Mouse (Mus musculus): ENCODE measurements around the gene Mybl2. TPM values are rescaled to one million over a fixed set of nuclear protein-coding genes. Genes with fewer than 3 reads are reported as not detected.
A peak's percentile ranks its signal among the peaks of the same experiment; 100 is the strongest.
"Not testable (repeated sequence)": the region's sequence is repeated elsewhere in the genome, so short reads cannot be mapped to it uniquely, and the experiment has no call there.

The Mybl2 gene
- polyA plus RNA-seq, 1 experiment from 2014 or later = 5.3 TPM

DNA sequence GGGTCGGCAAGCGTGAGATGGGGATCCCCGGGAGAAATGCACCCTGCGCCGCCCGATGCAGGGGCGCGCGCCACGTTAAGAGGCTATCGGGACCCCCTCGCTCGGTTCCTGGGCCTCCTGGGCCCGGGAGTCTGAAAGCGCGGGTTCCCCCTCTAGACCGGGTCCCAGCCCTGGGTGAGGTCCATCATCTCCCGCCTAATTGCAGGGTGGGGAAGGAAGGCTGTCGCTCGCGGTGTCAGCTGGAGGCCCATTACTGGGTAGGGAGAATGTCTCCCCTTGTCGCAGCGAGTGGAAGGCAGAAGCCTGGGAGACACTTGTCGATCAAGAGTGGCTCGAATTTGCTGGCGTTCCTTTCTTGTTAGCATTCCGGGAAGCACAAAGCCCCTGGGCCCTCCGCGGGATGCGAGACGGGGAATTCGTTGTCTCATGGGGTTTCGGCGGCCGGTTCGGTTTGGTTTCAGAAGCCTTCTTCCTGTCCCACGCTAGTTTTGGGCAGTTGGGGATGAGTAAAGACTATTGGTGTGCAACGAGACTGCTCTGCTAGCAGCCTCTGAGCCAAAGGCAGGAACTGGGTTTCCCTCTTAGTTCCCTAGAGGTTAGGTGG lies 506 bp downstream of the Mybl2 start:
- Histone ChIP-seq H3K9ac (ENCODE audit: low read length) (peak overlapping the region; percentile 56), H3K4me2 (replicated peaks; ENCODE audit: low read depth) (peak overlapping the region; percentile 100), H3K9me3 (ENCODE audit: control insufficient read depth, low read length) (no peaks in the 10 kb centered on the region), H3K27ac (replicated peaks) (no peak overlapping the region), H3K36me3 (ENCODE audit: control insufficient read depth, insufficient read depth, low read length) (no peaks in the 10 kb centered on the region), H3K4me3 (ENCODE audit: low read depth, low read length) (peak overlapping the region; percentile 62), H3K4me1 (replicated peaks; ENCODE audit: control insufficient read depth, insufficient read depth) (peaks cover 4% of the 10 kb centered on the region), H3K27me3 (ENCODE audit: control insufficient read depth, insufficient read depth, low read length) (no peaks in the 10 kb centered on the region)
- TF ChIP-seq CTCF (IDR thresholded peaks at IDR 0.05; ENCODE audit: low read depth) = no peak
- no peak for TF ChIP-seq EP300 (optimal IDR thresholded peaks at IDR 0.05)
- under 1% methylated on average over 37 of the region's 38 CpGs for WGBS
- peak; percentile 25 for DNase-seq (ENCODE audit: low spot score)
- no peak for ATAC-seq (ENCODE audit: low FRiP score, low TSS enrichment)

DNA sequence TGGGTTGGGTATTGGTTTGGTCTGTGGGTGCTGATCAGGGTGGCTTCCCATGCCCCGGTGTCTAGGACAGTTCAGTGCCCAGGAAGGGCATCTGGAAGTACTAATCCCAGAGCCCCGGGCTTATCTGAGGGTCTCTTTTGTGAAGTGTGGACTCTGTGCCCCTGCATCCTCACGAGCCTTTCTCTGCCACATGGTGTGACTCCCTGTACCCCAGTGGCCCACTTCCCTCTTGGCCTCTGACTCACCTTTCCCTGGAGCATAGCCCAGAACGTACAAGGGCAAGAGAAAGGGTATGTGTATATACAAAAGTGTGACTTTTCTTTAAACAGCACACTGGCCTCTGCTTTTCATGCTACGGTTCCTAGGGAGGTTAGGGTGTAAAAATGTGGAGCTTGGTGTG lies 1.2 kb downstream of the Mybl2 start:
- no peaks in the 10 kb centered on the region for H3K27me3 ChIP-seq (ENCODE audit: control insufficient read depth, insufficient read depth, low read length)
- no peak for DNase-seq (ENCODE audit: low spot score)
- no peak for ATAC-seq (ENCODE audit: low FRiP score, low TSS enrichment)
- no peaks in the 10 kb centered on the region for H3K9me3 ChIP-seq (ENCODE audit: control insufficient read depth, low read length)
- 16% methylated on average over 5 of the region's 5 CpGs for WGBS
- H3K36me3 ChIP-seq (ENCODE audit: control insufficient read depth, insufficient read depth, low read length) = no peaks in the 10 kb centered on the region
- no peak overlapping the region for H3K27ac ChIP-seq (replicated peaks)
- peak overlapping the region; percentile 100 for H3K4me2 ChIP-seq (replicated peaks; ENCODE audit: low read depth)
- TF ChIP-seq CTCF (IDR thresholded peaks at IDR 0.05; ENCODE audit: low read depth) (no peak), EP300 (optimal IDR thresholded peaks at IDR 0.05) (no peak)
- H3K4me3 ChIP-seq (ENCODE audit: low read depth, low read length) = peak overlapping the region; percentile 62
- peaks cover 4% of the 10 kb centered on the region for H3K4me1 ChIP-seq (replicated peaks; ENCODE audit: control insufficient read depth, insufficient read depth)
- 0 out of 2 replicates have a peak overlapping the region, but pooled peaks have one; percentile 56 for H3K9ac ChIP-seq (ENCODE audit: low read length)

DNA sequence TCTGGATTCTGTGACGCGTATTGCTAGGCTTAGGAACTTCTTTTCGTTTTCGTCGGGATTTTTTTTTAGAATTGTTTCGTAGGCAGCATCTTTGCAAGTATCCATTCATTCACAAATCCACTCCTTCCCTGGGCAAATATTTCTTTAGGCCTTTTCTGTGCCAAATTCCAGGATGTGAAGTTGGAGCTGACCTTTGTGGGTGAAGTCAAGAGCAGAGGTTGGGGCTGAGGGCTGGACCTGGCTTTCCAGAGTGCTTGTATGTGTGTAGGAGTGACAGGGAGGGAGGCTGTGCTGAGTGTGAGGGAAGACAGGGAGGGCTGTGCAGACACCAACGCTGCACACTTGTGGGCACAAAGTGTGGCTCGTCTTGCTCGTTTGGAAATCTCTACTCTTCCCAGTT lies 2.1 kb downstream of the Mybl2 start:
- H3K4me2 ChIP-seq (replicated peaks; ENCODE audit: low read depth) = no peak overlapping the region

DNA sequence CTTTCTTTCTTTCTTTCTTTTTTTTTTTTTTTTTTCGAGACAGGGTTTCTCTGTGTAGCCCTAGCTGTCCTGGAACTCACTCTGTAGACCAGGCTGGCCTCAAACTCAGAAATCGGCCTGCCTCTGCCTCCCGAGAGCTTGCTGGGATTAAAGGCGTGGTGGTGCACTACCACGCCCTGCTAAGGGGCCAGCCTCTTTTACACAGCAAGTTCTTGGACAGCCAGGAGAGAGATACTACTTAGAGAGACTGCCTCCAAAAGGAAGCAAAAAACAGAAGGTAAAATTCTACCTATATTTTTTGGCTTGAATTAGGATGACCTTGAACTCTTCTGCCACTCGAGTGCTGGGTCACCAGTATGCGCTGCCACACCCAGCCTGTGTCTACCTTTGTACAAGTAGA lies 4.5 kb downstream of the Mybl2 start:
- not testable (repeated sequence) for ATAC-seq (ENCODE audit: low FRiP score, low TSS enrichment); H3K4me3 ChIP-seq (ENCODE audit: low read depth, low read length); DNase-seq (ENCODE audit: low spot score); H3K27me3 ChIP-seq (ENCODE audit: control insufficient read depth, insufficient read depth, low read length); H3K4me1 ChIP-seq (replicated peaks; ENCODE audit: control insufficient read depth, insufficient read depth); H3K36me3 ChIP-seq (ENCODE audit: control insufficient read depth, insufficient read depth, low read length); H3K27ac ChIP-seq (replicated peaks); H3K9ac ChIP-seq (ENCODE audit: low read length); H3K9me3 ChIP-seq (ENCODE audit: control insufficient read depth, low read length); H3K4me2 ChIP-seq (replicated peaks; ENCODE audit: low read depth)
- whole genome bisulfite sequencing = 73% methylated on average over 6 of the region's 7 CpGs

More for the DNA sequence above, 2.1 kb downstream of the Mybl2 start:
- peaks cover 4% of the 10 kb centered on the region for H3K4me1 ChIP-seq (replicated peaks; ENCODE audit: control insufficient read depth, insufficient read depth)
- no peaks in the 10 kb centered on the region for H3K9me3 ChIP-seq (ENCODE audit: control insufficient read depth, low read length)
- H3K27me3 ChIP-seq (ENCODE audit: control insufficient read depth, insufficient read depth, low read length) = no peaks in the 10 kb centered on the region
- DNase-seq (ENCODE audit: low spot score) (no peak), ATAC-seq (ENCODE audit: low FRiP score, low TSS enrichment) (no peak)
- 61% methylated on average over 9 of the region's 9 CpGs for WGBS
- no peak overlapping the region for H3K4me3 ChIP-seq (ENCODE audit: low read depth, low read length)
- no peak overlapping the region for H3K27ac ChIP-seq (replicated peaks)
- no peaks in the 10 kb centered on the region for H3K36me3 ChIP-seq (ENCODE audit: control insufficient read depth, insufficient read depth, low read length)
- TF ChIP-seq EP300 (optimal IDR thresholded peaks at IDR 0.05) = no peak
- TF ChIP-seq CTCF (IDR thresholded peaks at IDR 0.05; ENCODE audit: low read depth) = no peak
- H3K9ac ChIP-seq (ENCODE audit: low read length) = no peak overlapping the region

DNA sequence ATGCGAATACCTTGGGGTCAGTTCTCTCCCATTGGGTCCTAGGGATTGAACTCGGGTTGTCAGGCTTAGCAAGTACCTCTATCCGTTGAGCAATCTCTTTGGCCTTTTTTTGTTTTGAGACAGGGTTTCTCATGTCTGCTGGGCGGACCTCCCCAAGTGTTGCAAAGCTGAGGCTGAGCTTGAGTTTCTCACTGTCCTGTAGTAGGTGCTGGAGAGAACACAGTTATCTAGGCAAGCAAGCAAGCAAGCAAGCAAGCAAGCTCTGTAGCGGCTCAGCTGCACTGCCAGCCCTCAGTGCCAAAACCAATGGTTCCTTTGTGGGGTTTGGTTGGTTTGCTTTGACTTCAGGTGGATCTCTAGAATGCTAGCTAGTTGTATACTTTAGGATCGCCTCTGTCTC lies 6.1 kb downstream of the Mybl2 start:
- Histone ChIP-seq H3K36me3 (ENCODE audit: control insufficient read depth, insufficient read depth, low read length) (no peaks in the 10 kb centered on the region), H3K27ac (replicated peaks) (no peak overlapping the region), H3K4me3 (ENCODE audit: low read depth, low read length) (no peak overlapping the region), H3K4me2 (replicated peaks; ENCODE audit: low read depth) (no peak overlapping the region), H3K4me1 (replicated peaks; ENCODE audit: control insufficient read depth, insufficient read depth) (no peaks in the 10 kb centered on the region), H3K9me3 (ENCODE audit: control insufficient read depth, low read length) (no peaks in the 10 kb centered on the region), H3K9ac (ENCODE audit: low read length) (no peak overlapping the region), H3K27me3 (ENCODE audit: control insufficient read depth, insufficient read depth, low read length) (no peaks in the 10 kb centered on the region)
- ATAC-seq (ENCODE audit: low FRiP score, low TSS enrichment) (no peak), DNase-seq (ENCODE audit: low spot score) (no peak)
- 83% methylated on average over 6 of the region's 6 CpGs for WGBS
- TF ChIP-seq EP300 (optimal IDR thresholded peaks at IDR 0.05) (no peak), CTCF (IDR thresholded peaks at IDR 0.05; ENCODE audit: low read depth) (no peak)

DNA sequence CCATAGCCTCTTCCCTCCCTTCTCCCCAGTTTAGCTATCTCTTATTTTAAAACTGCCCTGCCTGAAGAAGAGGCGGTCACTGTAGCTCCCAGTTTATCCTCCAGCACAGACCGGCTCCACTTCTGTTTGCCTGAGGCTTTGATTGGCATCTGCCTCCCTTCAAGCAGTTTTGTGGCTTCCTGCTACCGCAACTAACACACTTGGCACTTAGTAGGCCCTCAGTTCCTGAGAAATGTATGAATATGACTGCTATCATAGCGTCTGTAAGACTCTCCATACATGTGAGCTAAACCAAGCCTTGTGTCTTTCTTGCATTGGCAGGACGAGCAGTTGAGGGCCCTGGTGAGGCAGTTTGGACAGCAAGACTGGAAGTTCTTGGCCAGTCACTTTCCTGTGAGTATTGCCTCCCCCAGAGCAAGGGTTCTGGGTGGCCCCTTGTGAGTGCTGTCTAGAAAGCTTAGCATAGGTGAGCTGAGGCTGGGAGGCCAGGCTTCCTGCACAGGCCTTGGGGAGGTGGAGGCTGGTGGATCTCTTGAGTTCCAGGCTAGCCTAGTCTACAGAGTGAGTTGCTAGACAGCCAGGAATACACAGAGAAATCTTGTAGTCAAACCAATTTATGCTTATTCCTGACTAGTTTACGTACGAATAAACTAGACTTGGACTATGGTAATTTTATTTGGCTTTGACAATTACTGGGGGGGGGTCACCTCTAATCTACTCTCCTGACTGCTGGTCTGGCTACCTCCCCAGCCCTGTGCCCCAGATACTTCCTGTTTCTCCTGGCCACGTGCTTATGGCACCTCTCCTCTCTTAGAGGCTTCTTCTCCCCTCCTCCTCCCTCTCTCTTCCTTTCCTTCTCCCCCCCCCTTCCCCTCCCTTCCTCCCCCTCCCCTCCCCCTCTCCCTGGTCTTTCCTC lies 7.0 kb downstream of the Mybl2 start:
- 77% methylated on average over 8 of the region's 8 CpGs for WGBS
- DNase-seq (ENCODE audit: low spot score) (no peak), ATAC-seq (ENCODE audit: low FRiP score, low TSS enrichment) (no peak)
- Histone ChIP-seq H3K4me1 (replicated peaks; ENCODE audit: control insufficient read depth, insufficient read depth) (no peaks in the 10 kb centered on the region), H3K27me3 (ENCODE audit: control insufficient read depth, insufficient read depth, low read length) (no peaks in the 10 kb centered on the region), H3K4me3 (ENCODE audit: low read depth, low read length) (no peak overlapping the region), H3K9me3 (ENCODE audit: control insufficient read depth, low read length) (no peaks in the 10 kb centered on the region), H3K4me2 (replicated peaks; ENCODE audit: low read depth) (no peak overlapping the region), H3K9ac (ENCODE audit: low read length) (no peak overlapping the region), H3K27ac (replicated peaks) (no peak overlapping the region), H3K36me3 (ENCODE audit: control insufficient read depth, insufficient read depth, low read length) (no peaks in the 10 kb centered on the region)
- TF ChIP-seq CTCF (IDR thresholded peaks at IDR 0.05; ENCODE audit: low read depth) (no peak), EP300 (optimal IDR thresholded peaks at IDR 0.05) (no peak)
